22 mouse cellular contexts compared by ENCODE assay signal in the genomic region with DNA sequence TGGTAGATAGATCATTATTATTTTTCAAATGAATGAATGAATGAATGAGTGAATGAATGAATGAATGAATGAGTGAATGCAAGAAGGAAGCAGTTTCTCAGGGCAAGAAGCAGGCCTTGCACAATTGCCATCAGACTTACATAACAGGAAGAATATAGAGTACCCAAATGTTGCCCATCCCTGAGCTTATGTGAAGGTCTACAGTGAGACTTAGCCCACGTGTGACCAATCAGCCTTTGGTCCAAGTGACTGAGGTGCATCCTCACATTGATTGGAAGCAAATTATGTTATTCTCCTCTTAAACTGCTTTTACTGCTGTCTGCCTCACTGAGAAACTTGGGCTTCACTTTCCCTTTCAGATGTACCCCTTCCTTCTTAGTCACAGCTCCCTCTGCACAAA.
"Had no signal": no experiment of that assay in that cellular context is flagged by ENCODE, and none has a peak within 500 bp of the region (broad histone marks: within the 10 kb centered on the region; RNA-seq: fewer than 3 reads in every experiment).

No protein-coding gene starts in this region.

- H3K27me3 ChIP-seq: kidney, embryonic 15.5 days; liver, embryonic 13.5 days; megakaryocyte, embryonic 14.5 days; midbrain, embryonic 15.5 days; neural tube, embryonic 12.5 days; neural tube, embryonic 15.5 days had no signal

- H3K27ac ChIP-seq: kidney, embryonic 15.5 days; left cerebral cortex, adult 2 months; liver, embryonic 13.5 days; macrophage; midbrain, embryonic 15.5 days; neural tube, embryonic 12.5 days; neural tube, embryonic 15.5 days; stomach, postnatal 0 days had no signal

- DNase-seq: kidney, adult 2 months; kidney, postnatal 10 days; kidney, postnatal 36 days; liver, embryonic 13.5 days; lung, embryonic 14.5 days; right cerebral cortex, adult 18-20 months; right cerebral cortex, postnatal 14 days; right cerebral cortex, postnatal 4 days; thymus, adult 2 months; thymus, postnatal 14 days; thymus, postnatal 4 days had no signal

- H3K36me3 ChIP-seq: kidney, embryonic 15.5 days; liver, embryonic 13.5 days; midbrain, embryonic 10.5 days; midbrain, embryonic 15.5 days; neural tube, embryonic 12.5 days; neural tube, embryonic 15.5 days had no signal

- H3K9ac ChIP-seq: kidney, embryonic 15.5 days; liver, embryonic 13.5 days; lung, embryonic 14.5 days; midbrain, embryonic 15.5 days; neural tube, embryonic 12.5 days; neural tube, embryonic 15.5 days had no signal

- H3K9me3 ChIP-seq: kidney, embryonic 15.5 days; liver, embryonic 13.5 days; megakaryocyte, embryonic 14.5 days; midbrain, embryonic 10.5 days; midbrain, embryonic 15.5 days; neural tube, embryonic 15.5 days had no signal

- H3K4me3 ChIP-seq: kidney, embryonic 15.5 days; left cerebral cortex, adult 2 months; liver, embryonic 13.5 days; megakaryocyte, embryonic 14.5 days; midbrain, embryonic 10.5 days; midbrain, embryonic 15.5 days; neural tube, embryonic 12.5 days; neural tube, embryonic 15.5 days had no signal

- ATAC-seq: intestine, postnatal 0 days; lung, postnatal 0 days; midbrain, embryonic 15.5 days had no signal

- H3K4me2 ChIP-seq: kidney, embryonic 15.5 days; liver, embryonic 13.5 days; lung, embryonic 14.5 days; midbrain, embryonic 15.5 days; neural tube, embryonic 12.5 days; neural tube, embryonic 15.5 days had no signal
